Mouse (Mus musculus): Measurements from ENCODE around the gene Krt18. TPM values are rescaled to one million over a fixed set of nuclear protein-coding genes. Genes with fewer than 3 reads are reported as not detected.

Gene Krt18
- polyA plus RNA-seq, 1 experiment from 2014 or later = 550 TPM

- WGBS = 27% methylated on average over 11 of the region's 11 CpGs
- Histone ChIP-seq H3K9ac (ENCODE audit: low read length) (peak overlapping the region; percentile 57), H3K4me1 (ENCODE audit: control insufficient read depth, insufficient read depth, low read length) (peaks cover 27% of the 10 kb centered on the region), H3K27ac (ENCODE audit: low read length) (peak overlapping the region; percentile 93), H3K9me3 (replicated peaks; ENCODE audit: control insufficient read depth, low read length) (no peaks in the 10 kb centered on the region), H3K4me2 (ENCODE audit: low read depth, low read length) (peak overlapping the region; percentile 34), H3K4me3 (replicated peaks; ENCODE audit: low read length) (no peak overlapping the region), H3K36me3 (ENCODE audit: control insufficient read depth, insufficient read depth, low read length) (no peaks in the 10 kb centered on the region), H3K27me3 (ENCODE audit: control insufficient read depth, insufficient read depth, low read length) (peaks cover 11% of the 10 kb centered on the region)
- peak; percentile 37; the same call in 1 of the 2 replicates for ATAC-seq (ENCODE audit: insufficient read depth, low FRiP score)
Measured at GRCm38 (mm10) chr15:102006317-102006716, 21.7 kb upstream of the Krt18 start.

- H3K36me3 ChIP-seq (ENCODE audit: control insufficient read depth, insufficient read depth, low read length) = no peaks in the 10 kb centered on the region
- peaks cover 11% of the 10 kb centered on the region for H3K27me3 ChIP-seq (ENCODE audit: control insufficient read depth, insufficient read depth, low read length)
- 39% methylated on average over 12 of the region's 12 CpGs for WGBS
- no peaks in the 10 kb centered on the region for H3K9me3 ChIP-seq (replicated peaks; ENCODE audit: control insufficient read depth, low read length)
- peak overlapping the region; percentile 27; the same call in 1 of the 2 replicates for H3K9ac ChIP-seq (ENCODE audit: low read length)
- peaks cover 31% of the 10 kb centered on the region for H3K4me1 ChIP-seq (ENCODE audit: control insufficient read depth, insufficient read depth, low read length)
- no peak overlapping the region for H3K4me3 ChIP-seq (replicated peaks; ENCODE audit: low read length)
- peak overlapping the region; percentile 93 for H3K27ac ChIP-seq (ENCODE audit: low read length)
- no peak for ATAC-seq (ENCODE audit: insufficient read depth, low FRiP score)
- peak overlapping the region; percentile 34 for H3K4me2 ChIP-seq (ENCODE audit: low read depth, low read length)
Measured at GRCm38 (mm10) chr15:102007097-102008069, 20.6 kb upstream of the Krt18 start.

DNA sequence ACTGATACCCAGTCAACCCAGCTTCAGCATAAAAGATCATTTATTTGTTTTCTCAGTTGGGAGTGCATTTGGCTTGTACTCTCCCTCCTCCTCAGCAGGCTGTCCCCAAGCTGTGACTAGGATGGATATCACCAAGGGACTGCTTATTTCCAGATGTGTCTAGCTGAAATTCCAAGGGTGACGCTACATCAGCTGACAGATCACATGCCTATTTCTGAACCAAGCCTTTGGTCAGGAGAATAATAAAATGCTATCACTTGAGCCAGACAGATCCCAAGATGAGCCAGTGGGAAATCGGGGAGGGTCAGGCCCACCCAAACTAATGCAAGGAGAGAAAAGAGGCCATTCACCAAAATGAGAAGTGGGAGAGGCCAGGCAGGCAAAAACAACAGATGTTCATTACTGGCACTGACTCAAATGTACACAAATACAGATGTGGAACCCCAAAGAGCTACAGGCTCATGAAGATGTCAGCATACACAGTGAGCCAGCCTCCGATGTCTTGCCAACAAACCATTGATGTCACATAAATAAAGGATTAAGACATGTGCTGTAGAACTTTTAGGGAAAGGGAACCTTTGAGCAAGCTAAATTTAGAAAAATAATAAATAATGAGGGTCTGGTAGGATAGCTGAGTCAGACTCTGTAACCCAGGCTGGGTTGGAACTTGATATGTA lies 17.3 kb upstream of the Krt18 start:
- 47% methylated on average over 3 of the region's 3 CpGs for WGBS
- Histone ChIP-seq H3K4me3 (replicated peaks; ENCODE audit: low read length) (no peak overlapping the region), H3K4me1 (ENCODE audit: control insufficient read depth, insufficient read depth, low read length) (peaks cover 39% of the 10 kb centered on the region), H3K36me3 (ENCODE audit: control insufficient read depth, insufficient read depth, low read length) (no peaks in the 10 kb centered on the region), H3K27me3 (ENCODE audit: control insufficient read depth, insufficient read depth, low read length) (no peaks in the 10 kb centered on the region), H3K9me3 (replicated peaks; ENCODE audit: control insufficient read depth, low read length) (no peaks in the 10 kb centered on the region), H3K27ac (ENCODE audit: low read length) (peak overlapping the region; percentile 30; the same call in 1 of the 2 replicates), H3K9ac (ENCODE audit: low read length) (no peak overlapping the region), H3K4me2 (ENCODE audit: low read depth, low read length) (no peak overlapping the region)
- peak; percentile 34; the same call in 1 of the 2 replicates for ATAC-seq (ENCODE audit: insufficient read depth, low FRiP score)

DNA sequence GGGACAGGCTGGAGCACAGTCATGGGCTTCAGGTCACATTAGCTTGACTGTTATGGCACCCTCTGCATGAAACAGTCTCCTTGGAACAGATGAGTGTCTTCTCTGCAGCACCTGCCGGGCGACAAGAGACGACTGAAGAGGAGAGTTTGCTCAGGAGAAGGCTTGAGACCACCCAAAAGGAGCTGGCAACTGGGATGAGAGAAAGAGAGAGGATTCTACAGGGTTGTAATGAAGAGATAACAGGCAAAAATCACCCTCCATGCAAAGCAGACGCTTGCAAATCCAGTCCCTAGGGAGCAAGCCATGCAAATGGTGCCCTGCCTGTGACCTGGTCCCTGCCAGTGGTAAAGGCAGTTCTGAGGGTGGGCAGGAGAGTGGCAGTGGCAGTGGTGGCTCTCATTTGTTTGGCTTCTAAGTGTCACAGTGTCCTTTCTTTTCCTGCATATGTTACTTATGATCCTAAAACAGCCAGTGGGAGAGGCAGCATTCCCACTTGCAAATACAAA lies 15.7 kb upstream of the Krt18 start:
- Histone ChIP-seq H3K4me2 (ENCODE audit: low read depth, low read length) (no peak overlapping the region), H3K9ac (ENCODE audit: low read length) (no peak overlapping the region), H3K27ac (ENCODE audit: low read length) (no peak overlapping the region), H3K4me1 (ENCODE audit: control insufficient read depth, insufficient read depth, low read length) (peaks cover 36% of the 10 kb centered on the region), H3K36me3 (ENCODE audit: control insufficient read depth, insufficient read depth, low read length) (no peaks in the 10 kb centered on the region), H3K4me3 (replicated peaks; ENCODE audit: low read length) (no peak overlapping the region), H3K9me3 (replicated peaks; ENCODE audit: control insufficient read depth, low read length) (no peaks in the 10 kb centered on the region), H3K27me3 (ENCODE audit: control insufficient read depth, insufficient read depth, low read length) (no peaks in the 10 kb centered on the region)
- ATAC-seq (ENCODE audit: insufficient read depth, low FRiP score) = no peak
- 73% methylated on average over 4 of the region's 4 CpGs for WGBS

DNA sequence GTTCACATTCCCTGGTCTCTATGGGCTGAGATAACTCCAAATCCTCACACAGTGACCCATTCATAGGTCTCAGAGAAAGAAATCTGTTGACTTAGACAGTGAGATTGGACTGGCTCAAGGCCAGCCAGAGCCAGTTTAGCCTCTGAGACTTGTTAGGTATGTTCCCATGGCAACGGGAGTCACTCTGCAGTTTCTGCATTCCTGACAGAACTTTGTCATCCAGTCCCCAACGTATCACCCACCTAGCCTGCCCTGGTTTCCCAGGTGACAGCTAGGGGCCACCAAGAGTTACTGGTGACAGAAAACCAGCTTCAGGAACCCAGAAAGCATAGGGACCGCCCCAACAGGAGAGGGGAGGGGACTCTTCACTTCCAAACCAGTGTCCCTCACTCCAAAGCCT lies 14.3 kb upstream of the Krt18 start:
- Histone ChIP-seq H3K27ac (ENCODE audit: low read length) (peak overlapping the region; percentile 9), H3K4me2 (ENCODE audit: low read depth, low read length) (no peak overlapping the region), H3K4me1 (ENCODE audit: control insufficient read depth, insufficient read depth, low read length) (peaks cover 36% of the 10 kb centered on the region), H3K27me3 (ENCODE audit: control insufficient read depth, insufficient read depth, low read length) (no peaks in the 10 kb centered on the region), H3K9me3 (replicated peaks; ENCODE audit: control insufficient read depth, low read length) (no peaks in the 10 kb centered on the region), H3K36me3 (ENCODE audit: control insufficient read depth, insufficient read depth, low read length) (no peaks in the 10 kb centered on the region), H3K9ac (ENCODE audit: low read length) (no peak overlapping the region), H3K4me3 (replicated peaks; ENCODE audit: low read length) (no peak overlapping the region)
- 33% methylated on average over 3 of the region's 3 CpGs for WGBS
- ATAC-seq (ENCODE audit: insufficient read depth, low FRiP score) = no peak

DNA sequence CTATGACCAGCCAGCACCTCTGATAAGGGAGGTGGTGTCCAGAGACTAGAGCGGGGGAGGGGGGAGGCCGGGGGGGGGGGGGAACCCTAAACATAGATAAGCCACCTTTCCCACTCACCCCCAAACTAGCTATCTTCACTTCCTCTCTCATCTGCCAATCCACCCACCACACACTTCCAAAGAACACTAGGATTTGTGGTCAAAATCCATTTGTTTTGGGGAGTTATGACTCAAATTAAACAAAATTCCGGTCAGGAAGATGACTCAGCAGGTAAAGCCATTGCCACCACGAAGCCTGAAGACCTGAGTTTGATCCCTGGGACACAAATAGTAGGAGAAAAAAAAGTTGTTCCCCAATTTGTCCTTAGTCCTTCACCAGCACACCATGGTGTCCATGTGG lies 13.1 kb upstream of the Krt18 start:
- 28% methylated on average over 2 of the region's 4 CpGs for WGBS
- H3K4me3 ChIP-seq (replicated peaks; ENCODE audit: low read length) = no peak overlapping the region
- no peak for ATAC-seq (ENCODE audit: insufficient read depth, low FRiP score)
- no peak overlapping the region for H3K27ac ChIP-seq (ENCODE audit: low read length)
- peaks cover 36% of the 10 kb centered on the region for H3K4me1 ChIP-seq (ENCODE audit: control insufficient read depth, insufficient read depth, low read length)
- no peak overlapping the region for H3K9ac ChIP-seq (ENCODE audit: low read length)
- H3K9me3 ChIP-seq (replicated peaks; ENCODE audit: control insufficient read depth, low read length) = no peaks in the 10 kb centered on the region
- no peaks in the 10 kb centered on the region for H3K36me3 ChIP-seq (ENCODE audit: control insufficient read depth, insufficient read depth, low read length)
- no peaks in the 10 kb centered on the region for H3K27me3 ChIP-seq (ENCODE audit: control insufficient read depth, insufficient read depth, low read length)
- no peak overlapping the region for H3K4me2 ChIP-seq (ENCODE audit: low read depth, low read length)

DNA sequence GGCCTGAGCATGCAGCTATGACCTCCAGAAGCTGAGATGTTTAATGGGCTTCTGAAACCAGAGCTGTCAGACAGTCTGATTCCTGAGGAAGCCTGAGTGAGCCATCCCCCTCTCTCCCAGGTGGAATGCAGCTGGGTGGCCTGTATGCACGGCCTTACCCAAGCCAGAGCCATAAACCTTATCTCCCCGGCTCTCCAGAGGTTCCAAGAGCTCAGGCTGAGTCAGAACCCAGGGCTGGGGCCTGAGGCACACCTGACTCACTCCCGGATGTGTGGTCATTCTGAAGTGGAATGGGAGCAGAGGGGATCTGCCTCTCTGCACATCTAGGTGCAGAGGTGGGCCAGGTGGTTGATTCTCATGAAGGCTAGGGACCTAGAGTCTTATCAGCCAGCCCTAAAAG lies 11.9 kb upstream of the Krt18 start:
- H3K4me1 ChIP-seq (ENCODE audit: control insufficient read depth, insufficient read depth, low read length) = peaks cover 29% of the 10 kb centered on the region
- H3K27ac ChIP-seq (ENCODE audit: low read length) = peak overlapping the region; percentile 90
- H3K9me3 ChIP-seq (replicated peaks; ENCODE audit: control insufficient read depth, low read length) = no peaks in the 10 kb centered on the region
- peak; percentile 76 for ATAC-seq (ENCODE audit: insufficient read depth, low FRiP score)
- no peak overlapping the region for H3K4me3 ChIP-seq (replicated peaks; ENCODE audit: low read length)
- peak overlapping the region; percentile 51 for H3K9ac ChIP-seq (ENCODE audit: low read length)
- peak overlapping the region; percentile 13 for H3K4me2 ChIP-seq (ENCODE audit: low read depth, low read length)
- H3K27me3 ChIP-seq (ENCODE audit: control insufficient read depth, insufficient read depth, low read length) = no peaks in the 10 kb centered on the region
- WGBS = 32% methylated on average over 3 of the region's 3 CpGs
- no peaks in the 10 kb centered on the region for H3K36me3 ChIP-seq (ENCODE audit: control insufficient read depth, insufficient read depth, low read length)

- Histone ChIP-seq H3K27me3 (ENCODE audit: control insufficient read depth, insufficient read depth, low read length) (no peaks in the 10 kb centered on the region), H3K27ac (ENCODE audit: low read length) (peak overlapping the region; percentile 90), H3K9me3 (replicated peaks; ENCODE audit: control insufficient read depth, low read length) (no peaks in the 10 kb centered on the region), H3K36me3 (ENCODE audit: control insufficient read depth, insufficient read depth, low read length) (no peaks in the 10 kb centered on the region), H3K9ac (ENCODE audit: low read length) (peak overlapping the region; percentile 51), H3K4me2 (ENCODE audit: low read depth, low read length) (peak overlapping the region; percentile 13), H3K4me1 (ENCODE audit: control insufficient read depth, insufficient read depth, low read length) (peaks cover 29% of the 10 kb centered on the region), H3K4me3 (replicated peaks; ENCODE audit: low read length) (no peak overlapping the region)
- ATAC-seq (ENCODE audit: insufficient read depth, low FRiP score) = peak; percentile 83
- WGBS = 18% methylated on average over 7 of the region's 7 CpGs
Measured at GRCm38 (mm10) chr15:102016787-102017186, 11.2 kb upstream of the Krt18 start.
